In genomic region chr9:58198801-58199371, GRCm38 (mm10) we compare ENCODE assay signal across 8 mouse cellular contexts. TPM values are rescaled to one million over a fixed set of nuclear protein-coding genes. Genes with fewer than 3 reads are reported as not detected.
DNase-seq lines count a peak whose midpoint lies in the region; ATAC-seq and TF ChIP-seq lines count a peak whose summit lies in the region.

No protein-coding gene starts in this region.

- H3K4me2 ChIP-seq in heart, embryonic 13.5 days: peak overlapping the region; percentile 71
- H3K4me2 ChIP-seq in hindbrain, embryonic 15.5 days: peak overlapping the region; percentile 64

- 3% methylated on average over 38 of the region's 38 CpGs for WGBS in heart, embryonic 13.5 days
- WGBS in thymus, adult 2 months: 5% methylated on average over 38 of the region's 38 CpGs
- 1% methylated on average over 37 of the region's 38 CpGs for WGBS in hindbrain, embryonic 15.5 days
- 17% methylated on average over 38 of the region's 38 CpGs for WGBS in olfactory bulb, adult 2 months

- no peaks in the 10 kb centered on the region for H3K36me3 ChIP-seq in heart, embryonic 13.5 days
- H3K36me3 ChIP-seq in thymus, adult 2 months (ENCODE audit: control insufficient read depth, insufficient read depth, low read length): no peaks in the 10 kb centered on the region
- H3K36me3 ChIP-seq in hindbrain, embryonic 15.5 days: no peaks in the 10 kb centered on the region

- no peak overlapping the region for H3K9ac ChIP-seq in heart, embryonic 13.5 days
- peak overlapping the region; percentile 47; the same call in 1 of the 2 replicates for H3K9ac ChIP-seq in hindbrain, embryonic 15.5 days

- no peak for TF ChIP-seq CTCF in thymus, adult 2 months (IDR thresholded peaks at IDR 0.05; ENCODE audit: borderline replicate concordance, control insufficient read depth, extremely low read depth, insufficient read depth, low read length, poor library complexity)
- no peak for TF ChIP-seq CTCF in olfactory bulb, adult 2 months (IDR thresholded peaks at IDR 0.05; ENCODE audit: insufficient read depth, low read depth, low read length)

- DNase-seq in heart, adult 9 months (ENCODE audit: low spot score in 2 of 2): no peak
- DNase-seq in thymus, postnatal 0 days (ENCODE audit: low spot score): peak; percentile 25
- no peak for DNase-seq in thymus, adult 2 months
- DNase-seq in lung, adult 18-20 months: no peak
- DNase-seq in gastrocnemius, postnatal 4 days (ENCODE audit: low spot score in 2 of 2): no peak

- no peaks in the 10 kb centered on the region for H3K9me3 ChIP-seq in heart, embryonic 13.5 days
- no peaks in the 10 kb centered on the region for H3K9me3 ChIP-seq in hindbrain, embryonic 15.5 days

- no peak for TF ChIP-seq POLR2A in thymus, adult 2 months (IDR thresholded peaks at IDR 0.05; ENCODE audit: control insufficient read depth, extremely low read depth, insufficient read depth, low read length, poor library complexity)
- no peak for TF ChIP-seq POLR2A in olfactory bulb, adult 2 months (IDR thresholded peaks at IDR 0.05; ENCODE audit: insufficient read depth, low read depth, low read length)

- peaks cover 100% of the 10 kb centered on the region for H3K27me3 ChIP-seq in heart, embryonic 13.5 days (replicated peaks)
- peaks cover 36% of the 10 kb centered on the region; the same call in 1 of the 2 replicates for H3K27me3 ChIP-seq in thymus, adult 2 months (ENCODE audit: control insufficient read depth, insufficient read depth, low read length)
- H3K27me3 ChIP-seq in hindbrain, embryonic 15.5 days: peaks cover 84% of the 10 kb centered on the region

- no peak for ATAC-seq in heart, embryonic 13.5 days (ENCODE audit: extremely low read depth, insufficient number of reproducible peaks, low FRiP score, low TSS enrichment)
- no peak for ATAC-seq in hindbrain, embryonic 15.5 days (ENCODE audit: low FRiP score, low read depth)

- H3K4me1 ChIP-seq in heart, embryonic 13.5 days: peaks cover 56% of the 10 kb centered on the region
- peaks cover 15% of the 10 kb centered on the region; the same call in 1 of the 2 replicates for H3K4me1 ChIP-seq in thymus, adult 2 months (replicated peaks; ENCODE audit: control insufficient read depth, insufficient read depth, low read length)
- peaks cover 73% of the 10 kb centered on the region for H3K4me1 ChIP-seq in hindbrain, embryonic 15.5 days (replicated peaks)
- peaks cover 58% of the 10 kb centered on the region for H3K4me1 ChIP-seq in olfactory bulb, adult 2 months (ENCODE audit: control insufficient read depth, insufficient read depth, low read length)

- no peak overlapping the region for H3K27ac ChIP-seq in heart, embryonic 13.5 days (replicated peaks)
- H3K27ac ChIP-seq in thymus, adult 2 months (ENCODE audit: control insufficient read depth, insufficient read depth, low read length): no peak overlapping the region
- H3K27ac ChIP-seq in hindbrain, embryonic 15.5 days (replicated peaks): peak overlapping the region; percentile 70; the same call in 1 of the 2 replicates
- peak overlapping the region; percentile 9; the same call in 1 of the 2 replicates for H3K27ac ChIP-seq in olfactory bulb, adult 2 months (ENCODE audit: insufficient read depth, low read depth, low read length)

- H3K4me3 ChIP-seq in heart, embryonic 13.5 days: peak overlapping the region; percentile 33
- H3K4me3 ChIP-seq in thymus, adult 2 months (ENCODE audit: control insufficient read depth, insufficient read depth, low read length): no peak overlapping the region
- peak overlapping the region; percentile 35 for H3K4me3 ChIP-seq in hindbrain, embryonic 15.5 days
- peak overlapping the region; percentile 25 for H3K4me3 ChIP-seq in olfactory bulb, adult 2 months (ENCODE audit: insufficient read depth, low read depth, low read length)

RNA-seq across cellular contexts. Expression of gene Islr, which starts 5.2 kb away (rescaled TPM):
- 18.6 and 23.3 TPM in 2 replicates for polyA plus RNA-seq in heart, embryonic 13.5 days (2015; fragmentation: Nextera tagmentation; extraction: Ambion mirVana)
- 11.5 and 14.7 TPM in 2 replicates for polyA plus RNA-seq in thymus, postnatal 0 days (2015; fragmentation: Nextera tagmentation; extraction: Ambion mirVana)
- polyA plus RNA-seq in thymus, adult 2 months (2012; rRNA removed): 25.3 and 32.2 TPM in 2 replicates
- 37.1 and 44.2 TPM in 2 replicates for polyA plus RNA-seq in hindbrain, embryonic 15.5 days (2015; fragmentation: Nextera tagmentation; extraction: Ambion mirVana)
- polyA plus RNA-seq in olfactory bulb, adult 2 months (2012; ENCODE audit: insufficient read depth, insufficient read length, low replicate concordance, missing spikeins): not detected in 2 replicates
- total RNA-seq in gastrocnemius, postnatal 4 days (2021): 100 to 1,000 TPM; 179 to 208 TPM

RNA-seq across cellular contexts. Expression of gene Islr2, which starts 5.2 kb away (rescaled TPM):
- polyA plus RNA-seq in heart, embryonic 13.5 days (2015; fragmentation: Nextera tagmentation; extraction: Ambion mirVana): 0.05 and 0.17 TPM in 2 replicates
- 0.06 TPM in 1 of 2 replicates, not detected in the other for polyA plus RNA-seq in thymus, postnatal 0 days (2015; fragmentation: Nextera tagmentation; extraction: Ambion mirVana)
- polyA plus RNA-seq in thymus, adult 2 months (2012; rRNA removed): 0.50 and 1.4 TPM in 2 replicates
- 20.1 and 27.6 TPM in 2 replicates for polyA plus RNA-seq in hindbrain, embryonic 15.5 days (2015; fragmentation: Nextera tagmentation; extraction: Ambion mirVana)
- polyA plus RNA-seq in olfactory bulb, adult 2 months (2012; ENCODE audit: insufficient read depth, insufficient read length, low replicate concordance, missing spikeins): not detected in 2 replicates
- total RNA-seq in gastrocnemius, postnatal 4 days (2021): 1 to 10 TPM; 6.4 to 7.7 TPM

RNA-seq across cellular contexts. Expression of gene Pml, which starts 50.7 kb away (rescaled TPM):
- polyA plus RNA-seq in heart, embryonic 13.5 days (2015; fragmentation: Nextera tagmentation; extraction: Ambion mirVana): 11.9 and 12.9 TPM in 2 replicates
- polyA plus RNA-seq in thymus, postnatal 0 days (2015; fragmentation: Nextera tagmentation; extraction: Ambion mirVana): 17.8 and 18.3 TPM in 2 replicates
- 74.1 and 83.0 TPM in 2 replicates for polyA plus RNA-seq in thymus, adult 2 months (2012; rRNA removed)
- 4.3 and 5.2 TPM in 2 replicates for polyA plus RNA-seq in hindbrain, embryonic 15.5 days (2015; fragmentation: Nextera tagmentation; extraction: Ambion mirVana)
- not detected in 2 replicates for polyA plus RNA-seq in olfactory bulb, adult 2 months (2012; ENCODE audit: insufficient read depth, insufficient read length, low replicate concordance, missing spikeins)
- total RNA-seq in gastrocnemius, postnatal 4 days (2021): 10 to 100 TPM; 16.8 to 19.5 TPM

RNA-seq across cellular contexts. Expression of gene Stoml1, which starts 54.1 kb away (rescaled TPM):
- 25.0 and 25.6 TPM in 2 replicates for polyA plus RNA-seq in heart, embryonic 13.5 days (2015; fragmentation: Nextera tagmentation; extraction: Ambion mirVana)
- 48.3 and 55.1 TPM in 2 replicates for polyA plus RNA-seq in thymus, postnatal 0 days (2015; fragmentation: Nextera tagmentation; extraction: Ambion mirVana)
- 67.4 and 71.5 TPM in 2 replicates for polyA plus RNA-seq in thymus, adult 2 months (2012; rRNA removed)
- polyA plus RNA-seq in hindbrain, embryonic 15.5 days (2015; fragmentation: Nextera tagmentation; extraction: Ambion mirVana): 123 and 126 TPM in 2 replicates
- not detected in 2 replicates for polyA plus RNA-seq in olfactory bulb, adult 2 months (2012; ENCODE audit: insufficient read depth, insufficient read length, low replicate concordance, missing spikeins)
- 10 to 100 TPM; 16.1 to 16.6 TPM for total RNA-seq in gastrocnemius, postnatal 4 days (2021)

Comparison
In these comparisons a context has a peak if more than half of its experiments do, and no peak if none do; other contexts are left out.
1. H3K27ac ChIP-seq: peak in hindbrain, embryonic 15.5 days (single experiment) and olfactory bulb, adult 2 months (single experiment); none in heart, embryonic 13.5 days (single experiment) and thymus, adult 2 months (single experiment).